Mouse (Mus musculus): ENCODE measurements around the gene Prom2. TPM values are rescaled to one million over a fixed set of nuclear protein-coding genes. Genes with fewer than 3 reads are reported as not detected.

Prom2 gene
- polyA plus RNA-seq, 1 experiment from 2014 or later: 0.56 TPM

DNA sequence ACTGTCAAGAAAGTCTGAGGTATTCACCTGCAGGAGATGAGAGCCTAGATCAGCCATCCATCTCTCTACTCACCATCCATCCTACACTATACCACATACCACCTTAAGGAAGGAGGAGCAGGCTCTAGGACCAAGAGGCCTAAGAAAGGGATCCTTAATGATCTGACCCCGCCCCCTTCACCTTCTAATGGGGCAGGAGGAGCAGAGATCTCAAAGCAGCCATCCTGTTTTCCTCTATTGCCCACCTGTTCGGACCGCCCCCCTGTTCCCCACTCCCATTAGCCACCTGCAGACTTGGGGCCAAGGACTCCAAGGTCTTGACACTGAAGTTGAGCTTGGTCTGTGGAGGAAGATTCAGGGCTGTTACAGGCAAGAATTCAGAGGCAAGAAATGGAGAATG is 10.8 kb downstream of the Prom2 start:
- WGBS: 76% methylated on average over 3 of the region's 3 CpGs
- Histone ChIP-seq H3K4me3 (ENCODE audit: low read length) (no peak overlapping the region), H3K4me2 (ENCODE audit: low read depth, low read length) (no peak overlapping the region), H3K36me3 (ENCODE audit: control insufficient read depth, insufficient read depth, low read length) (no peaks in the 10 kb centered on the region), H3K27me3 (replicated peaks; ENCODE audit: control insufficient read depth, insufficient read depth, low read length) (no peaks in the 10 kb centered on the region), H3K27ac (ENCODE audit: low read length) (no peak overlapping the region), H3K4me1 (ENCODE audit: control insufficient read depth, insufficient read depth, low read length) (no peaks in the 10 kb centered on the region), H3K9ac (ENCODE audit: low read depth, low read length) (no peak overlapping the region), H3K9me3 (ENCODE audit: control insufficient read depth, low read length) (no peaks in the 10 kb centered on the region)
- ATAC-seq: no peak

DNA sequence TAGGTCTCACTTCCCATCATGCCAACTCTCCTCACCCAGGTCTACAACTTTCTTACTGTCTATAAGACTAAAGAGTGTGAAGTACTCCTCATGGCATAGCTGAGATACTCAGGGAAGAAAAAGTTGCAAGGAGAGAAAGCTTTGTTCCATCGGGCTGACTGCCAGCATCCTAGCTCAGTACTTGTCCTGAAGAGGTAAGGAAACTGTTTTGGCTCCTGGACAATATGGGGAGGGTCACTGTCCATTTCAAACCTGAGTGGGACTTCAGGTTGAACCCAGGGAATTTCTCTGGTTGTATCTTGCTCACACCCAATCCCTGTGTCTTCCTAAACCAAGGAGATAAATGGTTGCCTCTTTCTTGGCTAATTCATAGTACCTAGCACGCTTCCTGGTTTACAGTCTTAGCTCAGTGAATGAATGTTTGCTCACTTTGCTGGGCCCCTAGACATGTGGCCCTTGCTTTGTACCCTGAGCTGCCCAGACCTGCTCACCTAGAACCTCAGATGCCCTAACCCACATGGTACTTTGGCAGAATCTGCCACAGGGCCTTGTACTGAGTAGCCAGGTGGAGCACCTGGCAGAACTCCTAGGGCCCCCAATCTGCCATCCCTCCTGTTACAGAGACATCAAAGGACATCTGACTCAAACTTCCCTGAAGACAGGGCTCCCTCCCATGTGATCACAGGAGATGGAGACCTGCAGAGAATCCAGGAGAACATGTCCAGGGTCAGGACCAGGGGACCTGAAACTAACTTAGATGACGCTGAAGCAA is 16.1 kb downstream of the Prom2 start:
- peaks cover 4% of the 10 kb centered on the region; the same call in 1 of the 2 replicates for H3K4me1 ChIP-seq (ENCODE audit: control insufficient read depth, insufficient read depth, low read length)

DNA sequence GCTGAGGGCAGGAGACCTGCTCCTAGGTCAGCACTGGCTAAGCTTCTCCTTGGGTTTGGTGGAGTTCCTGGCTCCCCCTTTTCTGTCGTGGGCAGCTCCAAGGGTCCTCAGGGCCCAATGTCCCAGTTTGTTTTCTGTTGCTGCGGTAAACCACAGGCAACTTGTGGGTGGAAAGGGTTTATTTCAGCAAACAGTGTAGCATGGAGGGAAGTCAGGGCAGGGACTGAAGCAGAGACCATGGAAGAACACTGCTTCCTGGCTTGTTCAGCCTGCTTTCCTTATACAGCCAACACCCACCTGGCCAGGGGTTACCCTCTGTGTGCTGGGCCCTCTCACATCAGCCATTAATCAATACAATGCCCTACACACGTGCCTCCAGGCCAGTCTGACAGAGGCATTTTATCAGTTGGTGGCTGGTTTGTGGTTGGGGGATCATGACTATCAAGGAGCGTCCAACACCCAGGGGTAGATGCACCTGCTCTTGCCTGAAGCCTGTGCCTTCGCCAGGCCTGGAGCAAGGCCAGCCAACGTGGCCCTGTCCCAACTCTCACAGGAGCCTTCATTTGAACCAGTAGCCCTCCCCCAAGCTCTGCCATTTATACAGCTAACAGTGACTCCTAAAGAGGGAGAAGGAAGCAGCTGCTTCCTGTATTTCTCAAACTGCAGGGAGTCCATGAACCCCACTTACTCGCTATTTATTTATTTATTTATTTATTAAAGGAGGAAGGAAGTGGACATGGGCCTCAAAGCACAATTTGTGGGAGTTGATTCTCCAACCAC is 17.1 kb downstream of the Prom2 start:
- WGBS: 49% methylated on average over 7 of the region's 7 CpGs
- no peak for ATAC-seq
- Histone ChIP-seq H3K27me3 (replicated peaks; ENCODE audit: control insufficient read depth, insufficient read depth, low read length) (no peaks in the 10 kb centered on the region), H3K9ac (ENCODE audit: low read depth, low read length) (no peak overlapping the region), H3K27ac (ENCODE audit: low read length) (no peak overlapping the region), H3K4me3 (ENCODE audit: low read length) (no peak overlapping the region), H3K9me3 (ENCODE audit: control insufficient read depth, low read length) (no peaks in the 10 kb centered on the region), H3K4me2 (ENCODE audit: low read depth, low read length) (no peak overlapping the region), H3K36me3 (ENCODE audit: control insufficient read depth, insufficient read depth, low read length) (no peaks in the 10 kb centered on the region), H3K4me1 (ENCODE audit: control insufficient read depth, insufficient read depth, low read length) (peaks cover 4% of the 10 kb centered on the region; the same call in 1 of the 2 replicates)

More for the DNA sequence above, 16.1 kb downstream of the Prom2 start:
- no peak for ATAC-seq
- 85% methylated on average over 3 of the region's 3 CpGs for WGBS
- no peak overlapping the region for H3K9ac ChIP-seq (ENCODE audit: low read depth, low read length)
- H3K4me2 ChIP-seq (ENCODE audit: low read depth, low read length): no peak overlapping the region
- no peak overlapping the region for H3K4me3 ChIP-seq (ENCODE audit: low read length)
- no peaks in the 10 kb centered on the region for H3K36me3 ChIP-seq (ENCODE audit: control insufficient read depth, insufficient read depth, low read length)
- no peaks in the 10 kb centered on the region for H3K9me3 ChIP-seq (ENCODE audit: control insufficient read depth, low read length)
- no peak overlapping the region for H3K27ac ChIP-seq (ENCODE audit: low read length)
- no peaks in the 10 kb centered on the region for H3K27me3 ChIP-seq (replicated peaks; ENCODE audit: control insufficient read depth, insufficient read depth, low read length)

DNA sequence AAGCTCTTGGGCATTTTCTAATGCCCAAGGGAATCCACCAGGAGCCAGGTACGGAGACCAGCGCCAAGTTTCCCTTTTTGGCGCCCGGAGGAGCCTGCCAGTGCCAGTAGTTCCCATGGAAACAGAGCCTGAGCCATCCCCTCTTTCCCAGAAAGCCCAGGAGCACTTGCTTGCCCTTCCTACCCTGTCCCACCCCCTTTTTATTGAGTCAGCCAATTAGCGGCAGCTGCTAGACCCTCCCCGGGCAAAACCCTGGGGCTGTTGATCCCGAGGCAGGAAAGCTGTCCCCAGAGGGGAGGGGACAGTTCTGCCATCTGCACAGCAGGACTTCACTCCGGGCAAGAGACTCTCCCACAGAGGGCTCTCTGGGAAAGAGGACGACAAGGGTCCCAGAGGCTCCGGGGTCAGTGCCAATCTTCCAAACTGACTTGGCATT is 19.2 kb downstream of the Prom2 start, which contains the start of gene Kcnip3:
Kcnip3 (minus strand) TSS at position 89 of the 436 bp plus-strand sequence.
- Histone ChIP-seq H3K9ac (ENCODE audit: low read depth, low read length) (peak within 1 kb of the TSS; percentile 52; the same call in 1 of the 2 replicates), H3K4me1 (ENCODE audit: control insufficient read depth, insufficient read depth, low read length) (peaks cover 4% of the 10 kb centered on the region; the same call in 1 of the 2 replicates), H3K9me3 (ENCODE audit: control insufficient read depth, low read length) (no peaks in the 10 kb centered on the region), H3K36me3 (ENCODE audit: control insufficient read depth, insufficient read depth, low read length) (no peaks in the 10 kb centered on the region), H3K4me2 (ENCODE audit: low read depth, low read length) (peak within 1 kb of the TSS; percentile 50), H3K27ac (ENCODE audit: low read length) (no peak within 1 kb of the TSS), H3K27me3 (replicated peaks; ENCODE audit: control insufficient read depth, insufficient read depth, low read length) (no peaks in the 10 kb centered on the region), H3K4me3 (ENCODE audit: low read length) (peak within 1 kb of the TSS; percentile 38)
- 9% methylated on average over 10 of the region's 10 CpGs for WGBS
- peak; percentile 47; the same call in 1 of the 2 replicates for ATAC-seq

- WGBS: 4% methylated on average over 18 of the region's 18 CpGs
- Histone ChIP-seq H3K4me1 (ENCODE audit: control insufficient read depth, insufficient read depth, low read length) (peaks cover 4% of the 10 kb centered on the region; the same call in 1 of the 2 replicates), H3K4me3 (ENCODE audit: low read length) (peak overlapping the region; percentile 38), H3K27me3 (replicated peaks; ENCODE audit: control insufficient read depth, insufficient read depth, low read length) (no peaks in the 10 kb centered on the region), H3K27ac (ENCODE audit: low read length) (no peak overlapping the region), H3K9me3 (ENCODE audit: control insufficient read depth, low read length) (no peaks in the 10 kb centered on the region), H3K9ac (ENCODE audit: low read depth, low read length) (peak overlapping the region; percentile 52; the same call in 1 of the 2 replicates), H3K36me3 (ENCODE audit: control insufficient read depth, insufficient read depth, low read length) (no peaks in the 10 kb centered on the region), H3K4me2 (ENCODE audit: low read depth, low read length) (peak overlapping the region; percentile 50)
- peak; percentile 77 for ATAC-seq
These were observed 19.9 kb downstream of the Prom2 start for GRCm38 (mm10) chr2:127521172-127522005.

- no peaks in the 10 kb centered on the region for H3K9me3 ChIP-seq (ENCODE audit: control insufficient read depth, low read length)
- H3K4me1 ChIP-seq (ENCODE audit: control insufficient read depth, insufficient read depth, low read length): peaks cover 4% of the 10 kb centered on the region; the same call in 1 of the 2 replicates
- no peak overlapping the region; the same call in 1 of the 2 replicates for H3K4me2 ChIP-seq (ENCODE audit: low read depth, low read length)
- H3K36me3 ChIP-seq (ENCODE audit: control insufficient read depth, insufficient read depth, low read length): no peaks in the 10 kb centered on the region
- no peak overlapping the region for H3K27ac ChIP-seq (ENCODE audit: low read length)
- H3K4me3 ChIP-seq (ENCODE audit: low read length): no peak overlapping the region
- H3K27me3 ChIP-seq (replicated peaks; ENCODE audit: control insufficient read depth, insufficient read depth, low read length): no peaks in the 10 kb centered on the region
- H3K9ac ChIP-seq (ENCODE audit: low read depth, low read length): no peak overlapping the region
- no peak for ATAC-seq
These were observed 21.1 kb downstream of the Prom2 start for GRCm38 (mm10) chr2:127520123-127520522.

GRCm38 (mm10) chr2:127519308-127519707 is 22.0 kb downstream of the Prom2 start:
- Histone ChIP-seq H3K27me3 (replicated peaks; ENCODE audit: control insufficient read depth, insufficient read depth, low read length) (no peaks in the 10 kb centered on the region), H3K4me2 (ENCODE audit: low read depth, low read length) (no peak overlapping the region), H3K27ac (ENCODE audit: low read length) (no peak overlapping the region), H3K9ac (ENCODE audit: low read depth, low read length) (no peak overlapping the region), H3K4me1 (ENCODE audit: control insufficient read depth, insufficient read depth, low read length) (peaks cover 4% of the 10 kb centered on the region; the same call in 1 of the 2 replicates), H3K9me3 (ENCODE audit: control insufficient read depth, low read length) (no peaks in the 10 kb centered on the region), H3K36me3 (ENCODE audit: control insufficient read depth, insufficient read depth, low read length) (no peaks in the 10 kb centered on the region), H3K4me3 (ENCODE audit: low read length) (no peak overlapping the region)
- 73% methylated on average over 5 of the region's 5 CpGs for WGBS
- no peak for ATAC-seq

DNA sequence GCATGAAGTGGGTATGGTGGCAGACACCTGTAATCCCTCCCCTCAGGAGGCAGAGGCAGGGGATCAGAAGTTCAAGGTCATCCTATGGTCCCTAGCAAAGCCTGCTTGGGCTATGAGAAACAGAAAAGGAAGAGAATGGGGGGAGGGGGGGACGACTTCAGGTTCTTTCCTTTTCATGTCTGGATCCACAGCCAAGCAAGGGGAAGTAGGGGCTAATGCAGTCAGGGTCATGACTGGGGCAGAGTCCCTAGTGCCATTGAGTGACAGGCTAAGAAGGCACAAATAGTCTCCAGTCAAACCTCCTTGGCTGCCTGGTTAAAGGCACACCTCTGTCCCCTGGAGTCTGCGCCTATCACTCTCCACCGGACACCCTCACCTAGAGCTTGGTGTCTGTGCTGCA is 22.4 kb downstream of the Prom2 start:
- no peaks in the 10 kb centered on the region for H3K36me3 ChIP-seq (ENCODE audit: control insufficient read depth, insufficient read depth, low read length)
- ATAC-seq: no peak
- H3K27ac ChIP-seq (ENCODE audit: low read length): no peak overlapping the region
- no peaks in the 10 kb centered on the region for H3K27me3 ChIP-seq (replicated peaks; ENCODE audit: control insufficient read depth, insufficient read depth, low read length)
- H3K4me1 ChIP-seq (ENCODE audit: control insufficient read depth, insufficient read depth, low read length): peaks cover 4% of the 10 kb centered on the region; the same call in 1 of the 2 replicates
- H3K9ac ChIP-seq (ENCODE audit: low read depth, low read length): no peak overlapping the region
- H3K9me3 ChIP-seq (ENCODE audit: control insufficient read depth, low read length): no peaks in the 10 kb centered on the region
- H3K4me3 ChIP-seq (ENCODE audit: low read length): no peak overlapping the region
- 67% methylated on average over 3 of the region's 3 CpGs for WGBS
- H3K4me2 ChIP-seq (ENCODE audit: low read depth, low read length): no peak overlapping the region

All from intestine, embryonic 16.5 days (tissue).